Mouse (Mus musculus): ENCODE measurements around the gene Slc35d1.
A peak's percentile ranks its signal among the peaks of the same experiment; 100 is the strongest.

Gene Slc35d1

DNA sequence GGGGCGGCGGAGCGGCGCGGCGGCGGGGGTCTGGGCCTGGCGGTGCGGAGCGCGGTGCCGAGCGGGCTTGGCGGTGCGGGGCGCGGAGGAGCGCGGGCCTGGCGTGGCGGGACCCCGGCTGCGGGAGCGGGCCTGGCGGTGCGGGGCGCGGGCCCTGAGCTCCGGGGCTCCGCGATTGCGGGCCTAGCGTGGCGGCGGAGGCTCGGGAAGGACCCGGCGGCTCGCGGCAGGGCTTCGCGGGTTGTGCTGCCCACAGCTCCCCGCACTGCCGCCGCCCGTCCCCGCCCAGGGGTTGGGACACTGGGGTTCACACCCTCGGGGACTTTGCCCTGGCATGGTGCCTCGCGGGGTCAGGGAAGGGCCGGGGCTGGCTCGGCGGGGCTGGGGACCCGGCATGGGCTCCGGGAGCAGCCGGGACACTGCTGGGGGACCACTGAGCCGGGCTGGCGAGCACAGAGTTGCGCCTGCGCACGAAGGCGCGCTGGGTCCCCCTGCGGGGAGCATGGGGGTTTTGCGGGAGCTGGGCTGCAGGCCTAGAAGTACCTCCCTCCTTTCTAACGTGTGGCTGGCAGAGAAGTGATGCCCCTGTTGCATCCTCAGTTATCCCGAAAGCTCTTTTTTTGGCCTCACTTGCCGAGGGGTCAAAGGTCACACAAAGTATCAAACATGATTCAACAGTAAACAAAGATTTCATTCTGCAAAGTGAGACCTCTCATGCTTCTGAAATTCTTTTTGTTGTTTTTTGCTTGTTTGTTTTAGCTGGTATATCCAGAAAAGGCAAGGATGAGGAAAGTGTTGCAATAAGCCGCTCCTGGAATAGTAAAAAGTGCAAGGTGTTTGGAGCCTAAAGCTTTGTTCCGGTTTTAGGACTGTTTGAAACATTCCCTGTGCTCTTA, at the start of gene Slc35d1:
Gene Slc35d1, minus strand, starts transcription at position 240 of the 896 bp plus-strand sequence.
- DNase-seq (ENCODE audit: low spot score in 2 of 2) = peak; percentile 77 to 84

GRCm38 (mm10) chr4:103263812-103264396, 48.9 kb upstream of the Slc35d1 start:
- DNase-seq (ENCODE audit: low spot score in 2 of 2) = no peak

GRCm38 (mm10) chr4:103263378-103263777, 48.4 kb upstream of the Slc35d1 start:
- no peak for DNase-seq (ENCODE audit: low spot score in 2 of 2)

- no peak for DNase-seq (ENCODE audit: low spot score in 2 of 2)
Observed at GRCm38 (mm10) chr4:103258817-103259216, 43.9 kb upstream of the Slc35d1 start.

DNA sequence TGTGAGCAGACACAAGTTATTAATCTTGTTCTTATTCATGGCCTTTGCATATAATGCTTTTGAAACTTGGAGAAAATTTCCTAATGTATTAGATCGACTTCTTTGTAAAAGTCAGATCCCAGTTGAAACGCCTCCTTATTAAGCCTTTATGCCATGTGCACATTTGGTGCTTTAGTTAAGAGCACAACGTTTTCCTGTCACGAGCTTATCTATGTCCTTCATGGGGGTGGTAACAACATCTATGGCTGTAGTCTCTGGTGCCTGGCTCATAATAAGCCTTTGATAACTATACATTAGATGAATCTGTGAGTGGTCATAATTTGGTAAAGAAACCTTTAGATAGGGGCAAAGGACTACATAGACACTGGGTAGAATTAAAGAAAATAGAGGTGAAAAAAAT, 38.9 kb upstream of the Slc35d1 start:
- DNase-seq (ENCODE audit: low spot score in 2 of 2) = no peak

DNA sequence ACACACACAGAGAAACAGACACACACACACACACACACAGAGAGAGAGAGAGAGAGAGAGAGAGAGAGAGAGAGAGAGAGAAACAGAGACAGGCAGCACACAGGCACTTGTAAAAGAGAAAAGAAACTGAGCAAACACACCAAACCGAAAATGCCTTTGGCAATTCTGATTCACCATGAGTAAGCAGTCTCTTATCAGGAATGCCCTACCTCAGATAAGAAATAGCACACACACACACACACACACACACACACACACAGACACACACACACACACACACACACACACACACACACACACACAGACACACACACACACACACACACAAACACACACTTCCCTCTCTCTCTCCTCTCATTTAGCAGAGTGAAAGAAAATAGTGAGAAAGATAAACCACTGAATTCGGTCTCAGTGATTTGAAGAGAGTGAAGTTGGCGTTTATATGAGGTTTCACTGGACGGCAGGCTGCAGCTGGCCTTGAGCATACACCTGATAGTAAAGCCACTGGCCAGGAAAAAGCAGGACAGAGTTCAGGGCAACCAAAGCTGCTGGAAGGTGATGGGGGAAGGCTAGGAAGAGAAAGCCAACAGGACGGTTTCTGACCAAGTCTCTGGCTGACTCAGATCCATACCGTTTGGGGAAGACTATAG, 34.6 kb upstream of the Slc35d1 start:
- no peak for DNase-seq (ENCODE audit: low spot score in 2 of 2)

DNA sequence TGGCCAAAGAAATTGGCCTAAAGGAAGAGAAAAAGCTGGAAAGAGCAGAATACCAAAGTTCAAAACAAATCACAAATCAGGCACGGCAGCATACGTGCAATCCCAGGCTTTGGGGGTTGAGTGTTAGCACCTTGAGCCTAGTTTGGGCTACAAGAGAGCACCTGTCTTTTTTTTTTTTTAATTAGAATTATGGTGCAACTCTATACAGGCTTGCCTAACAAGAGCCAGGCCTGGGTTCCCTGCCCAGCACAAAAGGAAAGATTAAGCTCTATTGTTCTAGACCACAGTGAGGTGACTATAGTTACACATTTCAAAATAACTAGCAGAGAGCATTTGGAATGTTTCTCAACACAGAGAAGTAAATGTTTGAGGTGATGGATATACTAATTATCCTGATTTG, 32.8 kb upstream of the Slc35d1 start:
- no peak for DNase-seq (ENCODE audit: low spot score in 2 of 2)

DNA sequence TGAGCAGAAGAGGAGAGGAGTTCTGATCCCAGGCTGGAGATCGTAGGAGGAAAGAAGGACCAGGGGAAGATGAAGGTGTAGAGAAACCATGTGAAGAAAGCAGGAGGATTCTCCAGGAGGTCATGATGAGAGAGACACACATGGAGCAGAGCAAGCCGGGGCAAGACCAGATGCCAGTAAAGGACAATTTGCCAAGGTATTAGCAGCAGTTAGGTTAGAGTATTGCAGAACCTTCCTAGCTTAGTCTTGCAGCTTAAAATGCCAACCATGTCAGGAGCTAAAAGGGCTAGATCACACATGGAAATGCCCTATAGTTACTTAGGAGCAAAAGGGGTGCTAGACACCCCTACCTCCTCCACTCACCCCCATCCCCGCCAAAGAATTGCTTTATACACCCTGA, 32.3 kb upstream of the Slc35d1 start:
- no peak for DNase-seq (ENCODE audit: low spot score in 2 of 2)

DNA sequence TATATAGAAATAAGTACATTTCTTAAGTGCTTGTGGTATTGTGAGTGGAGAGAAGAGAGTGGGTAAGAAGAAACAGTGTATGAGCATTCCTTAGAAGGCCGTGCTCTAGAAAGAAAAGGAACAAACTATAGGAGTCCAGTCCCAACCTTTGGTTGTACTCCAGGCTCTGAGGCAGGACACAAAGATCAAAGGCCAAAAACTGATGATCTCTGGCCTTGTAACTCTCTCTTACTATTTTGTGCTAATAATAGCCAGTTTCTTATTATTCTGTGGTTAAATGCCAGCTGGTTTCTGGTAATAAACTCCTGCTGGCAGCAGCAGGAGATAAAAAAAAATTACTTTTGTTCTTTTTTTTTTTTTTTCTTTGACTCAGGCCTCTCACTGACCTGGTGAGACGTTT, 17.2 kb upstream of the Slc35d1 start:
- no peak for DNase-seq (ENCODE audit: low spot score in 2 of 2)

DNA sequence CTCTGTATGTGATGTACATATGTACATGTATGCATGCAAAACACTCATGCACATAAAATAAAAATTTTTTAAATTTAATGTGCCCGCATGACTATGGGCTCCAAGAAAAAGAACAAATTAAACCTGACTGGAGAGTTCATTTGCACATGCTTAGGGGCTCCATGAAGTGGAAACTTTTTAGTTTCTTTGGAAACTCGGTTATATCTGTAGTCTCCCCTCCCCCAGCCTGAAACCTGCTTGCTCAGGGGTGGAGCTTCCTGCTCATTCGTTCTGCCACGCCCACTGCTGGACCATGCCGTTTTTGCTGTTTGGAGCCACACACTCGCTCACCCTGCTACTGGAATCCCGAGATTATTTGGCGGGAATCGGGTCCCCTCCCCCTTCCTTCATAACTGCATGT, 7.9 kb upstream of the Slc35d1 start:
- no peak for DNase-seq (ENCODE audit: low spot score in 2 of 2)

GRCm38 (mm10) chr4:103221789-103222188, 6.8 kb upstream of the Slc35d1 start:
- DNase-seq (ENCODE audit: low spot score in 2 of 2) = no peak

DNA sequence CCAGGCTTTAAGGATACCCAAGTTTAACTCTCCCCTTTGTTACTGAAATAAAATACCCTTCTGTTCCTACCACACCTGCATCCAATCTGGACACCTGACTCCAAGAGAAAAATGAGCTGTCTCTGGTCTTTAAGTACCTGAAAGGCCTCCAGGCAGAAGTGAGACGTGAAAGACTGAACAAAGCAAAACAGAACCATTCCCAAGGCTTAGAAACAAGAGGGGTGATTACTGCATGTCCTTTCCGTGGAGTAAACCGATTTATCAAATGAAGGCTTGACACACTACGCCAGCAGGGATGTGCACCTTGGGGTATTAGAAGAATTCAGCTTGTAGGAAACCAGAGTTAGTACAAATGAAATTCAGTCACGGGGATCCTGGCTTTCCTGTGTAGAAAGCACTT, 4.0 kb upstream of the Slc35d1 start:
- DNase-seq (ENCODE audit: low spot score in 2 of 2) = no peak

- no peak for DNase-seq (ENCODE audit: low spot score in 2 of 2)
Observed at GRCm38 (mm10) chr4:103216046-103216445, 1.1 kb upstream of the Slc35d1 start.

GRCm38 (mm10) chr4:103214498-103214924, 453 bp downstream of the Slc35d1 start:
- DNase-seq (ENCODE audit: low spot score in 2 of 2) = peak; percentile 51 to 78

GRCm38 (mm10) chr4:103213859-103214497, 986 bp downstream of the Slc35d1 start:
- DNase-seq (ENCODE audit: low spot score in 2 of 2) = no peak

- DNase-seq (ENCODE audit: low spot score in 2 of 2) = no peak
Observed at GRCm38 (mm10) chr4:103208553-103208952, 6.4 kb downstream of the Slc35d1 start.

- DNase-seq (ENCODE audit: low spot score in 2 of 2) = no peak
Observed at GRCm38 (mm10) chr4:103203646-103204045, 11.3 kb downstream of the Slc35d1 start.

DNA sequence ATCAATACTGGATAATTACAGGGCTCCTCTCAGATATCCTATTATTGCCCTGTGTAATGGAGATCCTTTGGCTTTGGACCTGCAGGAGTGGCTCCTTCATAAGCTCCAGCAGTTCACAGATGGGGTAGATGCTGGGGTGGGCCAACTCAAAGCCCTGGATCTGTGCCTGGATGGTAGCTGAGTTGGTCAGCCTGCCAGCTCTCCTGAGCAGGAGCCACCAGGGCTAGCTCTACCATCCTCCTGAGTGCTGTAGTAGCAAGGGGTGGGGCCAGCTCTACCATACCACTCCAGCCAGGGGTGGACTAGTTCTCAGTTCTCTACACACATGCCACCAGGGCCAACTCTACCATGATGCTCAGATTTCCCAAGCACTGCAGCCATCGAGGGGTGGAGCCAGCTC, 14.9 kb downstream of the Slc35d1 start:
- DNase-seq (ENCODE audit: low spot score in 2 of 2) = no peak

GRCm38 (mm10) chr4:103199086-103199485, 15.9 kb downstream of the Slc35d1 start:
- no peak for DNase-seq (ENCODE audit: low spot score in 2 of 2)

DNA sequence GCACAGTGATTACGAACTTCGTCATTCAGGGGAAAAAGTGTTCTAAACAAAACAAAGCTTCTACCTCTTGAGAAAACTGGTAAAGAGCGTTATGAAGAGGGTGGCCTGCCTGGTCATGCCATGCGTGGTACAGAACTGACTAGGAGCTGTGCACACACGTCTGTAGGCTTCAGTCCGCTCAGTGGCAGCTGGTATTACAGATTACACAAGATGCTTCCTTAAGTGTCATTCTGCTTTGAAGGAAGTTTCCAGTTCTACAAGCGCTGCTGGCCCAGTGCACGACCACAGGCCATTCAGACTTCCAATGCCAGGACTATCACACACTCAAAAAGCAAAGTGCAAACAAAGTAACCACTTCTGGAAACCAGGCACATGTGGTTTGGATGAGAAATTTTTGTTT, 17.6 kb downstream of the Slc35d1 start:
- DNase-seq (ENCODE audit: low spot score in 2 of 2) = no peak

- DNase-seq (ENCODE audit: low spot score in 2 of 2) = no peak
Observed at GRCm38 (mm10) chr4:103192421-103192820, 22.5 kb downstream of the Slc35d1 start.

Data from frontal cortex, postnatal 10 days (tissue).